Mouse (Mus musculus) frontal cortex, postnatal 25 days (tissue): ENCODE measurements around the gene Esp23.
"Not testable (repeated sequence)": the region's sequence is repeated elsewhere in the genome, so short reads cannot be mapped to it uniquely, and the experiment has no call there.

Experiments used
- DNase-seq, 2 experiments: peaks; one replicate each; pipeline ENCODE4 v3.0.0; 2022; ENCODE audit warnings: low spot score in 2 of 2

Gene Esp23

DNA sequence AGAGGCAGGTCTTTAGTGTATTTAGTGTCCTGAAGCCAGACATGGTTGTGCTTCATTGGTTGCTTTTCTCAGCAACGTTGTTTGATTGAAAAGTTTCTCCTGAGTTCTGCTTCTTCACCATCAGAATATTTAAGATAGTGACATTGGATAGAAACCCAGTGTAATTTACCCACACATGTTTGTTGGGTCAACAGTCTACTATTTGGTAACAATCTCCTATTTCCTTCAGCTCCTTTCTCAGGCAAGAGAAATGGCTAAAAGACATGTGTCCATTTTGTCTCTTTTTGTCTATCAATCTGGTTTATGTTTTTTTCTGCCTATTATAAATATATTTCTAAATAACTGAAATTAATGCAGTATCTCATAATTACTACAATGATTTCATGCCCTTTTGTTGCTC is at the start of gene Esp23:
Gene Esp23 (minus strand): TSS at position 101 of the 400 bp plus-strand sequence.
- no peak for DNase-seq

- not testable (repeated sequence) for DNase-seq
Observed at GRCm38 (mm10) chr17:39107126-39107525, 30.3 kb upstream of the Esp23 start.

- DNase-seq, result no peak
Observed at GRCm38 (mm10) chr17:39095034-39095433, 18.2 kb upstream of the Esp23 start, which contains the start of gene Esp22. Gene Esp22, plus strand, starts transcription at chr17:39095334.

GRCm38 (mm10) chr17:39063641-39064040 is 13.2 kb downstream of the Esp23 start:
- no peak for DNase-seq

DNA sequence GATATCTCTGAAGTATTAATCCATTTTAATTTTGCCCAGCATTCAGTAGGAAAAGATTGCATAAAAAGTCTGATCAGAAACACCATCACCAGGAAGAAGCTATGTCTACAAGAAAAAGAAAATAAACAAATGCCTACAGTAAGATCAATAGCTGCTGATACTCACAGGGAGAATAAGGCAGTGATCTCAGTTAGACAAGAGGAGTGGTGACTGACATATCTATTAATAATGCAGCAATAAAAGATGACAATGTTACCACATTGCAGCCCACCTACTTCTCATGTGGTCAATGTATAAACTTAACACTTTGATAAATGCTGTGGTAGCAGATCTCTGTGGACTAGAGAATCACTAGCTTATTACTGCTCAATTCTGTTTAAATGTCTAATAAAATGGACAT is 33.6 kb downstream of the Esp23 start, which contains the start of gene Gm21903:
Gene Gm21903 (minus strand): TSS at position 101 of the 400 bp plus-strand sequence.
- no peak for DNase-seq

- DNase-seq, result not testable (repeated sequence)
Observed at GRCm38 (mm10) chr17:39036395-39036794, 40.4 kb downstream of the Esp23 start, which contains the start of gene Esp24. Gene Esp24, plus strand, starts transcription at chr17:39036695.
